Mouse (Mus musculus) heart, embryonic 14.5 days (tissue): ENCODE measurements around the gene Dpm2. TPM values are rescaled to one million over a fixed set of nuclear protein-coding genes. Genes with fewer than 3 reads are reported as not detected.

Source experiments
- ATAC-seq: fragments of 200-750 bp; cut with Nextera tagmentation; 2 replicates; pipeline ENCODE4 v1.8.0; 2017; ENCODE audit warnings: low read depth, moderate TSS enrichment; ENCODE audit not compliant: insufficient number of reproducible peaks, insufficient read depth, low FRiP score
- H3K27ac ChIP-seq, 2 experiments: fragments of 200-500 bp in 1 of 2; fragments of 300-500 bp in 1 of 2; sonication (generic) in 1 of 2; replicated peaks in 1 of 2; 2 replicates each; pipeline ENCODE4 v1.5.1; 2012 to 2014; ENCODE audit warnings: low read depth in 2 of 2, low read length in 2 of 2, control low read depth in 1 of 2, mild to moderate bottlenecking in 1 of 2, mixed read lengths in 1 of 2; ENCODE audit not compliant: control insufficient read depth in 1 of 2, insufficient read depth in 1 of 2
- H3K27me3 ChIP-seq: fragments of 300-500 bp; sonication (generic); 2 replicates; pipeline ENCODE4 v1.6.1; 2014; ENCODE audit warnings: mild to moderate bottlenecking, low read length, control low read depth; ENCODE audit not compliant: control insufficient read depth, insufficient read depth
- H3K36me3 ChIP-seq: fragments of 300-500 bp; sonication (generic); 2 replicates; pipeline ENCODE4 v1.6.1; 2014; ENCODE audit warnings: mild to moderate bottlenecking, control low read depth, low read length, mixed read lengths; ENCODE audit not compliant: control insufficient read depth, insufficient read depth
- H3K4me1 ChIP-seq, 2 experiments: fragments of 200-500 bp in 1 of 2; fragments of 300-500 bp in 1 of 2; sonication (generic) in 1 of 2; 2 replicates each; pipeline ENCODE4 v1.6.1; 2012 to 2014; ENCODE audit warnings: low read length in 2 of 2, control low read depth in 1 of 2, mixed read lengths in 1 of 2; ENCODE audit not compliant: control insufficient read depth in 2 of 2, insufficient read depth in 2 of 2
- H3K4me2 ChIP-seq: fragments of 300-500 bp; sonication (generic); 2 replicates; pipeline ENCODE4 v1.6.1; 2014; ENCODE audit warnings: mild to moderate bottlenecking, low read length
- H3K4me3 ChIP-seq, 2 experiments: fragments of 200-500 bp in 1 of 2; fragments of 300-500 bp in 1 of 2; sonication (generic) in 1 of 2; 2 replicates each; pipeline ENCODE4 v1.5.1; 2012 to 2014; ENCODE audit warnings: low read length in 2 of 2, mild to moderate bottlenecking in 2 of 2, control low read depth in 1 of 2, low read depth in 1 of 2, moderate library complexity in 1 of 2; ENCODE audit not compliant: control insufficient read depth in 1 of 2, insufficient read depth in 1 of 2
- H3K9ac ChIP-seq: fragments of 300-500 bp; sonication (generic); 2 replicates; pipeline ENCODE4 v1.6.1; 2014; ENCODE audit warnings: mild to moderate bottlenecking, low read length
- H3K9me3 ChIP-seq: fragments of 300-500 bp; sonication (generic); 2 replicates; pipeline ENCODE4 v1.6.1; 2016; ENCODE audit warnings: low read length, control low read depth; ENCODE audit not compliant: control insufficient read depth
- WGBS: fragments of 180-500 bp; shearing (Covaris S2); extraction: QIAGEN DNeasy Blood & Tissue Kit; methylation state at CpG from one replicate; pipeline ENCODE4 v1.1.7; 2014; 5-methylcytosine and 5-hydroxymethylcytosine counted together
- polyA plus RNA-seq: library from polyadenylated mRNA; unstranded; fragments of >200 nt; fragmentation: Nextera tagmentation; extraction: Ambion mirVana; gene quantifications from 2 replicates; pipeline ENCODE4 v1.2.1, GENCODE M21; 2014

The Dpm2 gene
- polyA plus RNA-seq, 1 experiment from 2014 or later = 85.0 TPM

GRCm38 (mm10) chr2:32597248-32597647, 26.6 kb downstream of the Dpm2 start:
- no peak overlapping the region for H3K4me2 ChIP-seq
- H3K9me3 ChIP-seq = no peaks in the 10 kb centered on the region
- no peaks in the 10 kb centered on the region for H3K27me3 ChIP-seq
- H3K4me1 ChIP-seq = peaks cover 0 to 11% of the 10 kb centered on the region in 2 experiments; a peak in 2 of 4 replicates
- 85% methylated on average over 5 of the region's 5 CpGs for WGBS
- H3K4me3 ChIP-seq = no peak overlapping the region
- H3K9ac ChIP-seq = no peak overlapping the region
- ATAC-seq = no peak
- peaks cover 69% of the 10 kb centered on the region for H3K36me3 ChIP-seq
- H3K27ac ChIP-seq = no peak overlapping the region

- peaks cover 0 to 14% of the 10 kb centered on the region in 2 experiments; a peak in 2 of 4 replicates for H3K4me1 ChIP-seq
- H3K4me3 ChIP-seq = no peak overlapping the region
- ATAC-seq = no peak
- no peaks in the 10 kb centered on the region for H3K9me3 ChIP-seq
- H3K27me3 ChIP-seq = no peaks in the 10 kb centered on the region
- peaks cover 65% of the 10 kb centered on the region for H3K36me3 ChIP-seq
- no peak overlapping the region for H3K27ac ChIP-seq
- no peak overlapping the region for H3K4me2 ChIP-seq
- WGBS = 77% methylated on average over 5 of the region's 5 CpGs
- H3K9ac ChIP-seq = no peak overlapping the region
These were observed 27.0 kb downstream of the Dpm2 start for GRCm38 (mm10) chr2:32597699-32598098.

GRCm38 (mm10) chr2:32598506-32598905, 27.8 kb downstream of the Dpm2 start:
- 77% methylated on average over 8 of the region's 8 CpGs for WGBS
- H3K9ac ChIP-seq = no peak overlapping the region
- H3K4me1 ChIP-seq = peaks cover 0 to 14% of the 10 kb centered on the region in 2 experiments; a peak in 2 of 4 replicates
- H3K27ac ChIP-seq = no peak overlapping the region
- no peak overlapping the region for H3K4me3 ChIP-seq
- no peaks in the 10 kb centered on the region for H3K27me3 ChIP-seq
- peaks cover 57% of the 10 kb centered on the region for H3K36me3 ChIP-seq
- H3K9me3 ChIP-seq = no peaks in the 10 kb centered on the region
- H3K4me2 ChIP-seq = no peak overlapping the region
- no peak for ATAC-seq

GRCm38 (mm10) chr2:32599409-32599808, 28.8 kb downstream of the Dpm2 start, which contains the start of gene St6galnac6:
St6galnac6 (plus strand) TSS chr2:32599709.
- WGBS = 90% methylated on average over 3 of the region's 3 CpGs

GRCm38 (mm10) chr2:32601417-32602065, 30.9 kb downstream of the Dpm2 start:
- Histone ChIP-seq H3K4me2 (no peak overlapping the region), H3K4me1 (peaks cover 0 to 14% of the 10 kb centered on the region in 2 experiments; a peak in 2 of 4 replicates), H3K36me3 (peaks cover 26% of the 10 kb centered on the region), H3K9ac (no peak overlapping the region), H3K4me3 (no peak overlapping the region), H3K27me3 (no peaks in the 10 kb centered on the region), H3K9me3 (no peaks in the 10 kb centered on the region), H3K27ac (no peak overlapping the region)
- ATAC-seq = no peak
- 36% methylated on average over 8 of the region's 8 CpGs for WGBS

More at GRCm38 (mm10) chr2:32599409-32599808, 28.8 kb downstream of the Dpm2 start, which contains the start of gene St6galnac6:
- Histone ChIP-seq H3K9ac (no peak within 1 kb of the TSS), H3K4me1 (peaks cover 0 to 14% of the 10 kb centered on the region in 2 experiments; a peak in 2 of 4 replicates), H3K9me3 (no peaks in the 10 kb centered on the region), H3K36me3 (peaks cover 48% of the 10 kb centered on the region), H3K27ac (no peak within 1 kb of the TSS), H3K27me3 (no peaks in the 10 kb centered on the region), H3K4me2 (no peak within 1 kb of the TSS), H3K4me3 (no peak within 1 kb of the TSS)
- no peak for ATAC-seq

GRCm38 (mm10) chr2:32602600-32603054, 32.0 kb downstream of the Dpm2 start:
- no peak for ATAC-seq
- H3K36me3 ChIP-seq = peaks cover 16% of the 10 kb centered on the region
- H3K9me3 ChIP-seq = no peaks in the 10 kb centered on the region
- H3K9ac ChIP-seq = peak overlapping the region; percentile 16
- peak overlapping the region; percentile 56 for H3K4me2 ChIP-seq
- no peaks in the 10 kb centered on the region for H3K27me3 ChIP-seq
- H3K4me3 ChIP-seq = peak overlapping the region; percentile 15 to 44
- H3K27ac ChIP-seq = peak overlapping the region; percentile 46 to 61
- peaks cover 2 to 18% of the 10 kb centered on the region in 2 experiments; a peak in 2 of 4 replicates for H3K4me1 ChIP-seq
- 1% methylated on average over 11 of the region's 11 CpGs for WGBS

- Histone ChIP-seq H3K4me1 (peaks cover 17 to 37% of the 10 kb centered on the region in 2 experiments), H3K27ac (no peak overlapping the region), H3K9ac (no peak overlapping the region), H3K4me2 (no peak overlapping the region), H3K27me3 (no peaks in the 10 kb centered on the region), H3K4me3 (no peak overlapping the region), H3K36me3 (0 out of 2 replicates have a peak, but pooled peaks cover 2% of the 10 kb centered on the region), H3K9me3 (no peaks in the 10 kb centered on the region)
- 28% methylated on average over 10 of the region's 10 CpGs for WGBS
- no peak for ATAC-seq
These were observed 34.0 kb downstream of the Dpm2 start for GRCm38 (mm10) chr2:32604631-32605030.
